Mouse (Mus musculus) hindbrain, postnatal 0 days (tissue): ENCODE data around the gene Unc5b. TPM values are rescaled to one million over a fixed set of nuclear protein-coding genes. Genes with fewer than 3 reads are reported as not detected.

Source experiments
- ATAC-seq: fragments of 200-750 bp; cut with Nextera tagmentation; 2 replicates; pipeline ENCODE4 v1.8.0; 2017; ENCODE audit warnings: mild to moderate bottlenecking, moderate TSS enrichment, moderate library complexity
- DNase-seq: peaks from one replicate; pipeline ENCODE4 v3.0.0-alpha.2; 2015; ENCODE audit warnings: low spot score
- H3K27ac ChIP-seq: fragments of 300-500 bp; sonication (generic); 2 replicates; pipeline ENCODE4 v1.5.1; 2014; ENCODE audit warnings: mild to moderate bottlenecking
- H3K27me3 ChIP-seq: fragments of 300-500 bp; sonication (generic); 2 replicates; pipeline ENCODE4 v1.6.1; 2014; ENCODE audit warnings: low read length, mixed read lengths; ENCODE audit not compliant: insufficient read depth
- H3K36me3 ChIP-seq: fragments of 300-500 bp; sonication (generic); 2 replicates; pipeline ENCODE4 v1.6.1; 2014; ENCODE audit warnings: low read length, mixed read lengths; ENCODE audit not compliant: insufficient read depth
- H3K4me1 ChIP-seq: fragments of 300-500 bp; sonication (generic); 2 replicates; pipeline ENCODE4 v1.6.1; 2014; ENCODE audit warnings: antibody characterized with exemption, low read length, mixed read lengths; ENCODE audit not compliant: insufficient read depth
- H3K4me2 ChIP-seq: fragments of 300-500 bp; sonication (generic); 2 replicates; pipeline ENCODE4 v1.6.1; 2014; ENCODE audit warnings: low read depth, mild to moderate bottlenecking, low read length, moderate library complexity, mixed read lengths
- H3K4me3 ChIP-seq: fragments of 300-500 bp; sonication (generic); 2 replicates; pipeline ENCODE4 v1.5.1; 2014; ENCODE audit warnings: low read length
- H3K9ac ChIP-seq: fragments of 300-500 bp; sonication (generic); replicated peaks from 2 replicates; pipeline ENCODE4 v1.6.1; 2014; ENCODE audit warnings: mild to moderate bottlenecking, low read length, moderate library complexity, mixed read lengths
- H3K9me3 ChIP-seq: fragments of 300-500 bp; sonication (generic); 2 replicates; pipeline ENCODE4 v1.6.1; 2016; ENCODE audit warnings: low read length, mixed read lengths
- CTCF ChIP-seq: IDR thresholded peaks from 2 replicates; pipeline ENCODE4 v1.5.1; 2016; ENCODE audit warnings: antibody characterized with exemption, control low read depth, low read depth
- WGBS: fragments of 180-500 bp; shearing (Covaris S2); extraction: QIAGEN DNeasy Blood & Tissue Kit; methylation state at CpG from one replicate; pipeline ENCODE4 v1.1.7; 2014; 5-methylcytosine and 5-hydroxymethylcytosine counted together
- polyA plus RNA-seq: library from polyadenylated mRNA; unstranded; fragments of >200 nt; fragmentation: Nextera tagmentation; extraction: Ambion mirVana; gene quantifications from 2 replicates; pipeline ENCODE4 v1.2.1, GENCODE M21; 2015
- total RNA-seq: library from RNA; depleted of rRNA; stranded (reverse); fragments of >200 nt; gene quantifications from 2 replicates; pipeline ENCODE4 v1.2.3, GENCODE M21; 2014

The Unc5b gene
- total and polyA plus RNA-seq, 2 experiments from 2014 or later, result 1.8 to 27.3 TPM

- H3K4me1 ChIP-seq, result no peaks in the 10 kb centered on the region
- WGBS, result 5% methylated on average over 14 of the region's 14 CpGs
Measured at GRCm38 (mm10) chr10:60760377-60760776, 71.0 kb downstream of the Unc5b start.

GRCm38 (mm10) chr10:60756992-60757391 lies 74.4 kb downstream of the Unc5b start:
- Histone ChIP-seq H3K27me3 (no peaks in the 10 kb centered on the region), H3K27ac (no peak overlapping the region), H3K4me2 (no peak overlapping the region), H3K4me3 (no peak overlapping the region), H3K9me3 (no peaks in the 10 kb centered on the region), H3K9ac (no peak overlapping the region), H3K36me3 (no peaks in the 10 kb centered on the region), H3K4me1 (peaks cover 5% of the 10 kb centered on the region; the same call in 1 of the 2 replicates)
- no peak for ATAC-seq
- WGBS, result 7% methylated on average over 7 of the region's 7 CpGs
- peak; percentile 87 for DNase-seq
- TF ChIP-seq CTCF, result peak; percentile 88

More at GRCm38 (mm10) chr10:60760377-60760776, 71.0 kb downstream of the Unc5b start:
- TF ChIP-seq CTCF, result peak; percentile 98
- Histone ChIP-seq H3K4me2 (no peak overlapping the region), H3K27ac (no peak overlapping the region), H3K36me3 (no peaks in the 10 kb centered on the region), H3K9ac (no peak overlapping the region), H3K27me3 (no peaks in the 10 kb centered on the region), H3K9me3 (no peaks in the 10 kb centered on the region), H3K4me3 (no peak overlapping the region)
- ATAC-seq, result peak; percentile 83
- peak; percentile 98 for DNase-seq

- no peaks in the 10 kb centered on the region for H3K27me3 ChIP-seq
- no peak for ATAC-seq
- no peak overlapping the region for H3K27ac ChIP-seq
- no peak for DNase-seq
- no peak for TF ChIP-seq CTCF
- H3K4me3 ChIP-seq, result no peak overlapping the region
- H3K36me3 ChIP-seq, result no peaks in the 10 kb centered on the region
- H3K4me2 ChIP-seq, result no peak overlapping the region
- H3K4me1 ChIP-seq, result peaks cover 13% of the 10 kb centered on the region; the same call in 1 of the 2 replicates
- H3K9ac ChIP-seq, result no peak overlapping the region
- H3K9me3 ChIP-seq, result no peaks in the 10 kb centered on the region
Measured at GRCm38 (mm10) chr10:60756146-60756545, 75.2 kb downstream of the Unc5b start.

- Histone ChIP-seq H3K36me3 (no peaks in the 10 kb centered on the region), H3K4me2 (no peak overlapping the region), H3K9me3 (no peaks in the 10 kb centered on the region), H3K27ac (no peak overlapping the region), H3K9ac (no peak overlapping the region), H3K4me3 (no peak overlapping the region), H3K4me1 (peaks cover 13% of the 10 kb centered on the region; the same call in 1 of the 2 replicates), H3K27me3 (no peaks in the 10 kb centered on the region)
- 77% methylated on average over 8 of the region's 8 CpGs for WGBS
- DNase-seq, result no peak
- no peak for TF ChIP-seq CTCF
- no peak for ATAC-seq
Measured at GRCm38 (mm10) chr10:60753941-60754340, 77.4 kb downstream of the Unc5b start.

GRCm38 (mm10) chr10:60753261-60753660 lies 78.1 kb downstream of the Unc5b start:
- 70% methylated on average over 9 of the region's 9 CpGs for WGBS
- Histone ChIP-seq H3K36me3 (no peaks in the 10 kb centered on the region), H3K4me3 (no peak overlapping the region), H3K27ac (no peak overlapping the region), H3K4me2 (peak overlapping the region; percentile 93; the same call in 1 of the 2 replicates), H3K27me3 (no peaks in the 10 kb centered on the region), H3K9ac (no peak overlapping the region), H3K4me1 (peaks cover 13% of the 10 kb centered on the region; the same call in 1 of the 2 replicates), H3K9me3 (no peaks in the 10 kb centered on the region)
- DNase-seq (no peak), ATAC-seq (no peak)
- TF ChIP-seq CTCF, result no peak

- H3K36me3 ChIP-seq, result no peaks in the 10 kb centered on the region
- peak within 1 kb of the TSS; percentile 93 for H3K4me2 ChIP-seq
- H3K4me1 ChIP-seq, result peaks cover 13% of the 10 kb centered on the region; the same call in 1 of the 2 replicates
- peak within 1 kb of the TSS; percentile 73 for H3K27ac ChIP-seq
- TF ChIP-seq CTCF, result peak; percentile 74
- peak within 1 kb of the TSS; percentile 46 for H3K4me3 ChIP-seq
- no peaks in the 10 kb centered on the region for H3K9me3 ChIP-seq
- 6% methylated on average over 41 of the region's 41 CpGs for WGBS
- peak within 1 kb of the TSS; percentile 70 for H3K9ac ChIP-seq
- no peaks in the 10 kb centered on the region for H3K27me3 ChIP-seq
- DNase-seq (peak; percentile 97), ATAC-seq (peak; percentile 92)
Measured at GRCm38 (mm10) chr10:60752040-60753020, 79.1 kb downstream of the Unc5b start, which contains the start of gene Slc29a3. Slc29a3 (minus strand) TSS chr10:60752794.
